Mouse (Mus musculus) gastrocnemius, postnatal 10 days (tissue): ENCODE data around the gene P4htm. TPM values are rescaled to one million over a fixed set of nuclear protein-coding genes. Genes with fewer than 3 reads are reported as not detected.

ENCODE experiments used
- DNase-seq: peaks from one replicate; pipeline ENCODE4 v3.0.0; 2021; ENCODE audit warnings: mixed read lengths
- microRNA-seq, 2 experiments: library from miRNA; unstranded; fragments of <30 nt; microRNA quantifications; one replicate each; pipeline ENCODE4 v1.2.0; 2021
- total RNA-seq, 2 experiments: library from RNA; stranded (reverse); gene quantifications; 2 replicates each; pipeline ENCODE4 v1.2.3; 2021

P4htm gene
- total RNA-seq, 2 experiments from 2014 or later, result 4.8 to 6.6 TPM

DNA sequence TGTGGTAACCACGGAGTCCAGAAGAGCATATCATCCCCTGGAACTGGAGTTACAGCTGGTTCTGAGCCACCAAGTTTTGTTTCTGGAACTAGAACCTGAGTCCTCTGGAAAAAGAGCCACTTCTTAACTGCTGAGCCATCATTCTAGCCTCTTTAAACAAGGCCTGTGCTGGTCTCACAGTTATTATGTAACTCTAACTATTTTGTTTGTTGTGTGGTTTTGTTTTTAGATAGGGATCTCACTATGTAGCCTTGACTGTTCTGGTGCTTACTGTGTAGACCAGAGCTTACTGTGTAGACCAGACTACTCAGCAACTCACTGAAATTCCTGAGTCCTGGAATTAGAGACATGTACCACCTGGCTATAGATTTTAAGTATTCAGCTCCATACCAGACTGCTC, 50.6 kb downstream of the P4htm start:
- DNase-seq, result no peak

DNA sequence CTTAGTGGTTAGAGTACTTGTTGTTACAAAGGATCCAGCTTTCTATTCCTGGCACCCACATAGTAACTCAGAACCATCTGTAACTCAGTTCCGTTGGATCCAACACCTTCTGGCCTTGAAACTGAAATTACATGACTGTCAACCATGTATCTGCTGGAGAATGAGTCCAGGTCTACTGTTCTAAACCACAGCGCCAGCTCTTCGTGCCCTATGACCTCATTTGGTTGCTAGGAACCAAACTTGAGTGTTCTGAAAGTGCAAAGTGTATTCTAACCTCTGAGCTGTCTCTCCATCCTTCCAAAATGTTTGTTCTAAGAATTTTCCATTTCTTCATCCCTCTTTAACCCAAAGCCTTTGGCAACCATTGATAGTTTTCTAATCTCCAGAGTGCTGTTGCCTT, 51.5 kb downstream of the P4htm start:
- no peak for DNase-seq

DNA sequence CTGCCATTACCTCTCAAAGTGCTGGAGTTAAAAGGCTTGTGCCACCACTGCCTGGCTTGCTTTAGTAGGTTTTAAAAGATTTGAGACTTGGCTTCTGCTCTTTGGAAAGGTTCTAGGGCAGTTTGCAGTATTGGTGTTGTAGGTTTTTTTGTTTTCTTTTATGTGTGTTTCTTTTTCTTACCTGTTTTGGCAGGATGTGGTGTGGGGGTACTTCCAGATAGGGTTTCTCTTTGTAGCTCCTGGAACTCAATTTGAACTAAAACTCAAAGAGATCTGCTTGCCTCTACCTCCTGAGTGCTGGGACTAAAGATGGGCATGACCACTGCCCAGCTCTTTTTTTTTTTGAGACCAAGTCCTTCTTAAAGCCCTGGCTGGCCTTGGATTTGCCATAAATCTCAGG, 56.6 kb downstream of the P4htm start:
- DNase-seq, result no peak

DNA sequence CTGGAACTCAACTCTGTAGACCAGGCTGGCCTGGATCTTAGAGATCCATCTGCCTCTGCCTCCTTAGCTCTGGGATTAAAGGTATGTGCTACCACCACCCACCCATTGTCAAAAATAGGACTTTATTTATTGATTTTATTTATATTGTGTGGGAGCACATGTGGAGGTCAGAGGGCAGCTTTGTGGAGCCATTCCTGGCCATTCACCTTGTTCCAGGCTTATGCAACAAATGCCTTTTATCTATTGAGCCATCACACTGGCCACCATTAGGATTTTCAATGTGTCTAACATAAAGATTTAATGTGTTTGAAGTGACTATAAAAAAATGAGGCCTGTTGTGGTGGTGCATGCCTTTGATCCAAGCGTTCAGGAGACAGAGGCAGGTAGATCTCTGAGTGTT, 66.0 kb downstream of the P4htm start:
- DNase-seq, result no peak

DNA sequence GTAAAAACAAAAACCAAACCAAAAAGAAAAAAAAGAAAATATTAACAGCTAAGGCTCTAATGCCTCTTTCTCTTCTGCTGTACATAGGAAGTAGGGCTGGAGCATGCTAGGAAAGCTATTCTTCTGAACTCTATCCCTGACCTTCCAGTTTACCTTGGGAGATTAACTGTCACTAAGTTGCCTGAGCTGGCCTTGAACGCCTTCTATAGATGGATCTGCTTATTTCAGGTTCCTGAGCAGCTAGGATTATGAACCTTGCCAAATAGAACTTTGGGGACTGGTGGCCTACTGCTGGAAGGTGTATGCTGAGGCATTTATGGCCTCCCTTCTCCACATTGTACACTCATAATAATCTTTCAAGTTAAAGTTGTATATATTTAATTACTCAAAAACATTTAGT, 66.5 kb downstream of the P4htm start:
- no peak for DNase-seq

Small RNA genes within 50 kb of the gene (microRNA-seq; reads per million reads assigned to microRNA genes)
- gene Gm24083 (0 to 0.64 reads per million in 2 experiments), gene Mir191 (0 reads per million in 2 experiments), gene Mir425 (485 to 626 reads per million in 2 experiments)

Other genes starting within 250 kb of the P4htm start
- 10 to 100 TPM; 63.4 to 71.6 TPM for gene Usp4, start 249.8 kb downstream of the P4htm start, total RNA-seq
- gene 1700102P08Rik, start 204.9 kb downstream of the P4htm start, total RNA-seq, result under 1 TPM; 0.59 to 0.72 TPM
- gene Ccdc36, start 169.2 kb downstream of the P4htm start, total RNA-seq, result under 1 TPM; 0.14 TPM
- not detected for gene BC048562, start 161.2 kb downstream of the P4htm start, total RNA-seq
- 10 to 100 TPM; 20.9 to 21.2 TPM for gene Ccdc71, start 137.1 kb downstream of the P4htm start, total RNA-seq
- gene Klhdc8b, start 136.1 kb downstream of the P4htm start, total RNA-seq, result 1 to 10 TPM; 8.0 to 8.8 TPM
- 100 to 1,000 TPM; 156 to 169 TPM for gene Lamb2, start 117.9 kb downstream of the P4htm start, total RNA-seq
- 100 to 1,000 TPM in 1 of 2 experiments, 10 to 100 TPM in 1; 91.5 to 109 TPM for gene Usp19, start 107.1 kb downstream of the P4htm start, total RNA-seq
- gene Qars, start 90.0 kb downstream of the P4htm start, total RNA-seq, result 10 to 100 TPM; 77.2 to 78.3 TPM
- gene Qrich1, start 80.9 kb downstream of the P4htm start, total RNA-seq, result 10 to 100 TPM; 67.6 to 81.9 TPM
- gene Impdh2, start 37.4 kb downstream of the P4htm start, total RNA-seq, result 10 to 100 TPM; 57.2 to 76.4 TPM
- gene Ndufaf3, start 30.2 kb downstream of the P4htm start, total RNA-seq, result 10 to 100 TPM; 35.3 to 35.4 TPM
- gene Dalrd3, start 27.8 kb downstream of the P4htm start, total RNA-seq, result 10 to 100 TPM in 1 of 2 experiments, 1 to 10 TPM in 1; 6.6 to 11.5 TPM
- 10 to 100 TPM; 12.4 to 17.3 TPM for gene Wdr6, start 18.9 kb downstream of the P4htm start, total RNA-seq
- gene Arih2, start 51.7 kb upstream of the P4htm start, total RNA-seq, result 10 to 100 TPM; 62.5 to 67.0 TPM
- 10 to 100 TPM; 63.7 to 69.4 TPM for gene Slc25a20, start 64.4 kb upstream of the P4htm start, total RNA-seq
- 100 to 1,000 TPM; 113 TPM for gene Prkar2a, start 91.6 kb upstream of the P4htm start, total RNA-seq
- gene Ip6k2, start 186.1 kb upstream of the P4htm start, total RNA-seq, result 10 to 100 TPM; 30.6 to 39.6 TPM
- gene Nckipsd, start 210.7 kb upstream of the P4htm start, total RNA-seq, result 1 to 10 TPM; 5.3 to 6.3 TPM
- under 1 TPM; 0.14 to 0.54 TPM for gene Celsr3, start 228.7 kb upstream of the P4htm start, total RNA-seq